Mouse (Mus musculus) stomach, postnatal 0 days (tissue): ENCODE measurements at regions not wholly inside any gene's neighbourhood (a gene's known extent, or its start where the extent isn't known, plus 50 kb on each side); places are given as distances from the start of the nearest gene placed in this dataset.

ENCODE experiments used
- CTCF ChIP-seq: IDR thresholded peaks from 2 replicates; pipeline ENCODE4 v1.5.1; 2016; ENCODE audit warnings: antibody characterized with exemption, low read depth, mild to moderate bottlenecking, moderate library complexity
- EP300 ChIP-seq: optimal IDR thresholded peaks from 2 replicates; pipeline ENCODE3; 2016; ENCODE audit warnings: antibody characterized with exemption

- TF ChIP-seq CTCF = no peak
- TF ChIP-seq EP300 = no peak
Measured at GRCm38 (mm10) chr7:69564432-69564831, 802.1 kb downstream of the Nr2f2 start.
